Mouse (Mus musculus): ENCODE measurements at regions not wholly inside any gene's neighbourhood (a gene's known extent, or its start where the extent isn't known, plus 50 kb on each side); places are given as distances from the start of the nearest gene placed in this dataset.

- Histone ChIP-seq H3K9ac (no peak overlapping the region), H3K4me3 (no peak overlapping the region), H3K4me2 (no peak overlapping the region), H3K27ac (no peak overlapping the region), H3K36me3 (replicated peaks) (no peaks in the 10 kb centered on the region), H3K9me3 (no peaks in the 10 kb centered on the region), H3K27me3 (replicated peaks) (no peaks in the 10 kb centered on the region), H3K4me1 (no peaks in the 10 kb centered on the region)
- 67% methylated on average over 2 of the region's 2 CpGs for WGBS
- no peak for ATAC-seq (replicated peaks)
These were observed 87.6 kb downstream of the Serpinb8 start for GRCm38 (mm10) chr1:107677404-107677803.

- no peaks in the 10 kb centered on the region for H3K27me3 ChIP-seq (replicated peaks)
- H3K9ac ChIP-seq = no peak overlapping the region
- no peaks in the 10 kb centered on the region for H3K36me3 ChIP-seq (replicated peaks)
- no peak overlapping the region for H3K27ac ChIP-seq
- H3K4me3 ChIP-seq = no peak overlapping the region
- no peaks in the 10 kb centered on the region for H3K4me1 ChIP-seq
- no peak for ATAC-seq (replicated peaks)
- H3K9me3 ChIP-seq = no peaks in the 10 kb centered on the region
- H3K4me2 ChIP-seq = no peak overlapping the region
- WGBS = 18% methylated on average over 2 of the region's 2 CpGs
These were observed 107.1 kb downstream of the Serpinb8 start for GRCm38 (mm10) chr1:107696858-107697257.

- H3K36me3 ChIP-seq (replicated peaks) = no peaks in the 10 kb centered on the region
- no peak overlapping the region for H3K9ac ChIP-seq
- no peaks in the 10 kb centered on the region for H3K27me3 ChIP-seq (replicated peaks)
- no peaks in the 10 kb centered on the region for H3K4me1 ChIP-seq
- no peak overlapping the region for H3K4me3 ChIP-seq
- peak; percentile 58; the same call in 1 of the 2 replicates for ATAC-seq (replicated peaks)
- no peak overlapping the region for H3K4me2 ChIP-seq
- no peak overlapping the region; the same call in 1 of the 2 replicates for H3K27ac ChIP-seq
- H3K9me3 ChIP-seq = no peaks in the 10 kb centered on the region
These were observed 116.3 kb downstream of the Serpinb8 start for GRCm38 (mm10) chr1:107706108-107706548.

GRCm38 (mm10) chr1:107708601-107709000 is 118.8 kb downstream of the Serpinb8 start:
- Histone ChIP-seq H3K36me3 (replicated peaks) (no peaks in the 10 kb centered on the region), H3K9me3 (no peaks in the 10 kb centered on the region), H3K4me1 (no peaks in the 10 kb centered on the region), H3K9ac (no peak overlapping the region), H3K4me3 (no peak overlapping the region), H3K27ac (no peak overlapping the region), H3K27me3 (replicated peaks) (no peaks in the 10 kb centered on the region), H3K4me2 (no peak overlapping the region)
- WGBS = 93% methylated on average over 5 of the region's 5 CpGs
- no peak for ATAC-seq (replicated peaks)

- Histone ChIP-seq H3K9me3 (no peaks in the 10 kb centered on the region), H3K9ac (no peak overlapping the region), H3K36me3 (replicated peaks) (no peaks in the 10 kb centered on the region), H3K4me3 (no peak overlapping the region), H3K27me3 (replicated peaks) (no peaks in the 10 kb centered on the region), H3K4me1 (no peaks in the 10 kb centered on the region), H3K27ac (no peak overlapping the region), H3K4me2 (no peak overlapping the region)
- WGBS = 88% methylated on average over 1 of the region's 1 CpGs
- no peak for ATAC-seq (replicated peaks)
These were observed 125.1 kb downstream of the Serpinb8 start for GRCm38 (mm10) chr1:107714869-107715268.

GRCm38 (mm10) chr1:107719304-107719703 is 129.5 kb downstream of the Serpinb8 start:
- H3K27me3 ChIP-seq (replicated peaks) = no peaks in the 10 kb centered on the region
- no peak overlapping the region for H3K4me3 ChIP-seq
- WGBS = 70% methylated on average over 5 of the region's 5 CpGs
- ATAC-seq (replicated peaks) = peak; percentile 65; the same call in 1 of the 2 replicates
- no peak overlapping the region for H3K9ac ChIP-seq
- no peaks in the 10 kb centered on the region for H3K9me3 ChIP-seq
- H3K4me1 ChIP-seq = no peaks in the 10 kb centered on the region
- no peak overlapping the region for H3K27ac ChIP-seq
- H3K4me2 ChIP-seq = no peak overlapping the region
- H3K36me3 ChIP-seq (replicated peaks) = no peaks in the 10 kb centered on the region

- H3K27me3 ChIP-seq (replicated peaks) = no peaks in the 10 kb centered on the region
- H3K27ac ChIP-seq = no peak overlapping the region
- no peak for ATAC-seq (replicated peaks)
- H3K4me1 ChIP-seq = no peaks in the 10 kb centered on the region
- H3K36me3 ChIP-seq (replicated peaks) = no peaks in the 10 kb centered on the region
- no peak overlapping the region for H3K9ac ChIP-seq
- H3K9me3 ChIP-seq = no peaks in the 10 kb centered on the region
- H3K4me2 ChIP-seq = no peak overlapping the region
- whole genome bisulfite sequencing = 73% methylated on average over 11 of the region's 11 CpGs
- no peak overlapping the region for H3K4me3 ChIP-seq
These were observed 138.5 kb downstream of the Serpinb8 start for GRCm38 (mm10) chr1:107728113-107728839.

GRCm38 (mm10) chr1:107765307-107765706 is 175.5 kb downstream of the Serpinb8 start:
- Histone ChIP-seq H3K4me2 (no peak overlapping the region), H3K27me3 (replicated peaks) (no peaks in the 10 kb centered on the region), H3K36me3 (replicated peaks) (no peaks in the 10 kb centered on the region), H3K4me1 (no peaks in the 10 kb centered on the region), H3K4me3 (no peak overlapping the region), H3K9ac (no peak overlapping the region), H3K27ac (no peak overlapping the region), H3K9me3 (no peaks in the 10 kb centered on the region)
- ATAC-seq (replicated peaks) = no peak
- 87% methylated on average over 1 of the region's 1 CpGs for WGBS

GRCm38 (mm10) chr1:107767198-107767947 is 177.6 kb downstream of the Serpinb8 start:
- WGBS = 62% methylated on average over 4 of the region's 4 CpGs
- ATAC-seq (replicated peaks) = no peak

GRCm38 (mm10) chr1:107772967-107773366 is 183.2 kb downstream of the Serpinb8 start:
- Histone ChIP-seq H3K27me3 (replicated peaks) (no peaks in the 10 kb centered on the region), H3K4me3 (no peak overlapping the region), H3K4me1 (no peaks in the 10 kb centered on the region), H3K9ac (no peak overlapping the region), H3K36me3 (replicated peaks) (no peaks in the 10 kb centered on the region), H3K27ac (no peak overlapping the region), H3K9me3 (no peaks in the 10 kb centered on the region), H3K4me2 (no peak overlapping the region)
- ATAC-seq (replicated peaks) = no peak
- WGBS = 78% methylated on average over 2 of the region's 2 CpGs

More at GRCm38 (mm10) chr1:107767198-107767947, 177.6 kb downstream of the Serpinb8 start:
- Histone ChIP-seq H3K27ac (0 out of 2 replicates have a peak overlapping the region, but pooled peaks have one; percentile 1), H3K9me3 (no peaks in the 10 kb centered on the region), H3K36me3 (replicated peaks) (no peaks in the 10 kb centered on the region), H3K4me2 (no peak overlapping the region), H3K4me3 (no peak overlapping the region), H3K9ac (no peak overlapping the region), H3K27me3 (replicated peaks) (no peaks in the 10 kb centered on the region), H3K4me1 (no peaks in the 10 kb centered on the region)

GRCm38 (mm10) chr1:107783079-107783478 is 193.3 kb downstream of the Serpinb8 start:
- Histone ChIP-seq H3K9me3 (no peaks in the 10 kb centered on the region), H3K36me3 (replicated peaks) (no peaks in the 10 kb centered on the region), H3K27me3 (replicated peaks) (no peaks in the 10 kb centered on the region), H3K9ac (no peak overlapping the region), H3K27ac (no peak overlapping the region), H3K4me3 (no peak overlapping the region), H3K4me2 (no peak overlapping the region), H3K4me1 (no peaks in the 10 kb centered on the region)
- 78% methylated on average over 5 of the region's 5 CpGs for WGBS
- ATAC-seq (replicated peaks) = no peak

- no peak overlapping the region for H3K27ac ChIP-seq
- WGBS = 87% methylated on average over 5 of the region's 5 CpGs
- no peaks in the 10 kb centered on the region for H3K4me1 ChIP-seq
- H3K4me2 ChIP-seq = no peak overlapping the region
- no peaks in the 10 kb centered on the region for H3K9me3 ChIP-seq
- no peak overlapping the region for H3K4me3 ChIP-seq
- H3K9ac ChIP-seq = no peak overlapping the region
- ATAC-seq (replicated peaks) = no peak
- H3K36me3 ChIP-seq (replicated peaks) = no peaks in the 10 kb centered on the region
- no peaks in the 10 kb centered on the region for H3K27me3 ChIP-seq (replicated peaks)
These were observed 216.0 kb downstream of the Serpinb8 start for GRCm38 (mm10) chr1:107805823-107806222.
